Mouse (Mus musculus) urinary bladder, postnatal 10 days (tissue): ENCODE measurements around the gene Lhx4.

ENCODE experiments used
- DNase-seq: peaks from one replicate; pipeline ENCODE4 v3.0.0; 2022; ENCODE audit warnings: low spot score

The Lhx4 gene

GRCm38 (mm10) chr1:155742411-155743363 lies 8.8 kb downstream of the Lhx4 start:
- no peak for DNase-seq

- no peak for DNase-seq
Observed at GRCm38 (mm10) chr1:155741988-155742387, 9.5 kb downstream of the Lhx4 start.

- DNase-seq, result no peak
Observed at GRCm38 (mm10) chr1:155741378-155741945, 10.0 kb downstream of the Lhx4 start.

- DNase-seq, result no peak
Observed at GRCm38 (mm10) chr1:155740622-155741377, 10.7 kb downstream of the Lhx4 start.

- DNase-seq, result no peak
Observed at GRCm38 (mm10) chr1:155737809-155738383, 13.6 kb downstream of the Lhx4 start.

GRCm38 (mm10) chr1:155737017-155737808 lies 14.3 kb downstream of the Lhx4 start:
- DNase-seq, result no peak

GRCm38 (mm10) chr1:155736096-155736825 lies 15.2 kb downstream of the Lhx4 start:
- DNase-seq, result no peak

GRCm38 (mm10) chr1:155731156-155731555 lies 20.3 kb downstream of the Lhx4 start:
- DNase-seq, result no peak

GRCm38 (mm10) chr1:155729113-155729795 lies 22.2 kb downstream of the Lhx4 start:
- DNase-seq, result no peak

GRCm38 (mm10) chr1:155727830-155728229 lies 23.7 kb downstream of the Lhx4 start:
- DNase-seq, result no peak

- DNase-seq, result no peak
Observed at GRCm38 (mm10) chr1:155725876-155726275, 25.6 kb downstream of the Lhx4 start.

- DNase-seq, result no peak
Observed at GRCm38 (mm10) chr1:155724301-155724700, 27.2 kb downstream of the Lhx4 start.

GRCm38 (mm10) chr1:155722185-155722584 lies 29.3 kb downstream of the Lhx4 start:
- DNase-seq, result no peak

- no peak for DNase-seq
Observed at GRCm38 (mm10) chr1:155721443-155721842, 30.0 kb downstream of the Lhx4 start.

GRCm38 (mm10) chr1:155720006-155720405 lies 31.5 kb downstream of the Lhx4 start:
- DNase-seq, result no peak

- DNase-seq, result no peak
Observed at GRCm38 (mm10) chr1:155718851-155719250, 32.6 kb downstream of the Lhx4 start.

- DNase-seq, result no peak
Observed at GRCm38 (mm10) chr1:155717301-155717700, 34.2 kb downstream of the Lhx4 start.

GRCm38 (mm10) chr1:155715366-155715765 lies 36.1 kb downstream of the Lhx4 start:
- no peak for DNase-seq

- no peak for DNase-seq
Observed at GRCm38 (mm10) chr1:155713306-155713705, 38.2 kb downstream of the Lhx4 start.

GRCm38 (mm10) chr1:155704182-155704581 lies 47.3 kb downstream of the Lhx4 start:
- DNase-seq, result no peak
